Mouse (Mus musculus): Measurements from ENCODE around the gene Slk. TPM values are rescaled to one million over a fixed set of nuclear protein-coding genes. Genes with fewer than 3 reads are reported as not detected.

The Slk gene
- 258 to 355 TPM (median 327 TPM) in 3 replicates for total RNA-seq (2017)

DNA sequence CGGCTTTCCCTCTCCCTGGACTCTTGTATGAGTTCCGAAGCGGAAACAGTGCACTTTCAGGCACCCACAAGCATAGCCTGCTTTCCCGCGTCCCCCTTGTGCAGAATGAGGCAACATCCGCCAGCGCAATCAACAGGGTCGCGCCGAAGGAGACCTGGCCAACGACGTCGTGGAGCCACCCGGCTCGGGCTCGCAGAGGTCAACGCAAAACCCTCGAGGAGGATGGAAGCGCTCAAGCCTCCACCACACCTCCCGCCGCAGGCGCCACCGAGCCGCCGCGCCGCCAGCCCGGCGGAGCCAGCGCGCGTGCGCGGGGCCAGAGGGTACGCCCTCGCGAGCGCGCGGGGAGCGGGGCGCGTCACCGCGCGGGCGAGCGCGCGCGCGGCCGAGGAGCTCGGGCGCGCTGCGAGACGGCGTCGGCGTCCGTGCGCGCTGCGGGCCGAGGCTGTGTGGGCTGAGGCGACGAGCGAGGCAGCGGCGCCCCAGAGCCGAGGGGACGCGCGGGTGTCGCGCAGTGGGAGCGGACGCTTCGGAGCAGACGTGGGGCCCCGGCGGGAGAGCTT, at the start of gene Slk:
Gene Slk, plus strand, starts transcription at position 454 of the 563 bp plus-strand sequence.
- peak; percentile 63 for ATAC-seq (replicated peaks; ENCODE audit: insufficient number of reproducible peaks, low FRiP score, low TSS enrichment, poor library complexity, severe bottlenecking)

DNA sequence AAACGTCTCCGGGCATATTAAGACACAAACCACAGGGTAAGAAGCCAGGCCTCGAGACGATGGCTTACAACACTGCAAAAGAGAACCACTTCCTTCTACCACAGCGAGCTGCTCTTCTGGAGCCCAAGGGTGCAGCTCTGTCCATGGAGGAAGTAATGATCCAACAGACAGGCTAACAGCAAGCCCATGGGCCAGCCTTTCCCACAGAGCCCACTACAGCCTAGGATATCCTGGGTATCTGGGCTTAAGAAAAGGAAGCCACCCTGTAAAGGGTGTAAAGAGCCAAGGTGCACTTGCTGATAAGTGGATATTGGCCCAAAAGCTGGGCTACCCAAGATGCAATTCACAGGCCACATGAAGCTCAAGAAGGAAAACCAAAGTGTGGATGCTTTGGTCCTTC, 48.2 kb upstream of the Slk start:
- peak; percentile 90 for ATAC-seq (replicated peaks; ENCODE audit: insufficient number of reproducible peaks, low FRiP score, low TSS enrichment, poor library complexity, severe bottlenecking)

DNA sequence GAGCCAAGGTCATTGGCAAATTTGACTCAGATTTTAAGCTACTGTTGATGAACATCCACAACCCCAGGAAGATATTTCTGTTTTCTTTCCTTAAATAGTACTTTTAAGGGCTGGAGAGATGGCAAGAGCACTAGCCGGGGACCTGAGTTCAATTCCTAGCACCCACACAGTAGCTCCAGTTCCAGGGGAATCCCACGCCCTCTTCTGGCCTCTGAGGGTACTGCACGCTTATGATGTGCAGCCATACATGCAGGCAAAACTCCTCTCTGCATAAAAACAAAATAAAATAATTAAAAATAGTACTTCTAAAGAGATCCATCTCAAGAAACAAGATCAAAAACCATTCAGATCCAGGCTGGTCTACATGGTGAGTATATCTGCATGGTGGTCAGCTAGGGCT, 47.0 kb upstream of the Slk start:
- ATAC-seq (replicated peaks; ENCODE audit: insufficient number of reproducible peaks, low FRiP score, low TSS enrichment, poor library complexity, severe bottlenecking), result no peak

DNA sequence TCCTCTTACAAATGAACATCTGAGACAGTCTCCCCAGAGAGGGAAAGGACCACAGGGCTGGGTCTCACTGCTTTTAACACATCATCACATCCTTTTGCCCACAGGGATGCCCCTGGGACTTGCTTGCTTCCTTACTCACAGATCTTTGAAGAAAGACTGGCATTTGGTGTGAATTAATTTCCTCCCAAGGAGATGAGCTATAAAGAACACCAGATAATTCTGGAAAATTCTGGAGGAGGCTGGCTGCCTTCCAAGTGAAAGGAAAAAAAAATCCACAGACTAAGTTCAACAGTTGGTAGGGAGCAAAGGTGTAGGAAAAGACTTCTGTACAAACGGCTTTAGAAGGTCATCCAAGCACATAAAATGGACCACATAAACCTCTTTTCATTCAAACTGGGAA, 45.3 kb upstream of the Slk start:
- ATAC-seq (replicated peaks; ENCODE audit: insufficient number of reproducible peaks, low FRiP score, low TSS enrichment, poor library complexity, severe bottlenecking), result no peak

DNA sequence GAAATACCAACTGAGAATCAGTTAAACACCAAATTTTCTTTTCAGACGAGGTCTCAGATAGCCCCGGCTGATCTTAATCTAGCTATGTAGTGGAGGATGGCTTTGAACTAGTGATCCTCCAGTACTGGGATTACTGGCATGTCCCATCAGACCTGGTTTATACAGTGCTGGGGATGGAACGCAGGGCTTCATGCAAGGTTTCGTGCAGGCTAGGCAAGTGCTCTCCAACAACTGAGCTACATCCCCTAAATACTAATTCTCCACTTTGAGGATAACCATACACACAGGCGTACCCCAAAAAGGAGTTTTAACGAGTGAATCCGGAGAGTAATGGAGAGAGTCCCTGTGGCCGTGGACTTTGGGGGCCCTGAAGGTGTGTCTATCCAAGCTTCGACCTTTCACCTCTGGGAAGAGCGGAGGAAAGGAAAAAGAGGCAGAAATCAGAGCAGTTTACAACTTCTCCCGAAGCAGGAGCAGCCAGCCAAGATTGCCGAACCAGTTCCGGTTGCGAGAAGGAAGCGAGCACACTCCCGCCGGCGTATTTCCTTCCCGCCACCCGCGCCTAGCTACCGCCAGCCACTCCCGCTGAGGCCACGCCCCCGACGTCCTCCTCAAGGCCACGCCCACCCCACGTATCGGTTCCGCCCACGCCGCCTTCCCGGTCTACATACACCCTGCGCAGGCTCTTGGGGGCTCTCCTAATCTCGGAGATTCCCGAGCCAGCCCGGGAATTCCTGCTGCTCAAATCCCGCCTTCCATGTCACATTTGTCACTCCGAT, 42.8 kb upstream of the Slk start:
- peak; percentile 96 for ATAC-seq (replicated peaks; ENCODE audit: insufficient number of reproducible peaks, low FRiP score, low TSS enrichment, poor library complexity, severe bottlenecking)

DNA sequence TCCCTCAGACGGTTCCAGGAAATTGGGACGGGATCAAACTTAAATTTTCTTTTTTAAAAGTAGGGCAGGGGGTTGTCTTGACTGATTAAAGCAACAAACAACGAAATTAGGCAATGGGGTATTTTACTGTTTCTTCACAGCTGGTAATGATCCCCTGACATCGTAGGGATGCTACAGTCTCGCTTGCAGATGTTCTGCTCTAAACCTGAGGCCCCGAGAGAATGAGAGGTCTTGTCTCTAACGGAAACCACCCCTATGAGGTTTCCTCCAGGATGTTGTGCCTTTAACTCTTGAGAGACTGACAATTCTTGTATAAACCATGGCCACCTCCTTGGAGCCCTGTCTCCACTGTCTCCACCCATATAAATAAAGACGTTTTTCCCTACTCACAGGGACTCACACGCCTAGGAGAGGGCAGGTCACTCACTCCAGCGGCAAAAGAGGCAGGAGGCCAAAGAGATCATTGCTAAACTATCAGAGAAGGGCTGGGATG, 42.1 kb upstream of the Slk start, which contains the start of gene Stn1:
Gene Stn1, minus strand, starts transcription at position 208 of the 493 bp plus-strand sequence.
- ATAC-seq (replicated peaks; ENCODE audit: insufficient number of reproducible peaks, low FRiP score, low TSS enrichment, poor library complexity, severe bottlenecking), result no peak

DNA sequence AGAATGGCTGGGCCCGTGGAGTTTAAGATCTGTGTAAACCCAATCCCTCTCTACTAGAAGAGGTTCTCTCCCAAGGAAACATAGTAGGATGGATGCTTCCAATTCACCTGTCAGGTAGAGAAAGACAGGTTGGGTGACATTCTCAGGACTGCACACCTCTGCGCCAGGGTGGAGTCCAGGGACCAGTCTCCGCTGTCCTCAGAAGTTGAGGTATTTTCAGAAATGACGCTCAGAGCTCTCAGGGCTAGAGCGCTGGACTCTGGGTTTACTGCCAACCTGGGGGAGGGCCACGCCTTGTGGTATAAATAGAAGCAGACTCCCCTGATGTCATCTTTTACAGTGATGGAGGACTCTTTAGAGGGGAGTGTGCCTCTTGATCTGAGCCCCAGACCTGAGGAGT, 41.6 kb upstream of the Slk start:
- no peak for ATAC-seq (replicated peaks; ENCODE audit: insufficient number of reproducible peaks, low FRiP score, low TSS enrichment, poor library complexity, severe bottlenecking)

DNA sequence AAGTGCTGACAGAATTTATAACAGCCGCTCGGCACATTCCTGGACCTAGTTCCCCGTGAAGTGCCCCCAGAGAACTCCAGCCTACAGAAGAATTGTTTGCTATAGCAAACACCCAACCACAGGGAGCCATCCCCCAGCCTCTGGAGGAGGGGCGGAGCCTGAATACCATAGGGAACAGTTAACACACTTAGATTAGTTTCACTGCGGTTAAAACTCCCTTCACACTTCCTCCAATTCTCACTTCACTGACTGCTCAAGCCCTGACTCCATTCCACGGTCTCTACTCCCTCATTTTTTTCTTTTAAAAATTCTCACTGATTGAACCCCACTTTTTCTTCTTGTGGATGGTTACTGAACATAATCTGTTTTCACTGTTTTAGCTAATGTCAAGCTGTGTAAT, 40.7 kb upstream of the Slk start:
- ATAC-seq (replicated peaks; ENCODE audit: insufficient number of reproducible peaks, low FRiP score, low TSS enrichment, poor library complexity, severe bottlenecking), result peak; percentile 48

DNA sequence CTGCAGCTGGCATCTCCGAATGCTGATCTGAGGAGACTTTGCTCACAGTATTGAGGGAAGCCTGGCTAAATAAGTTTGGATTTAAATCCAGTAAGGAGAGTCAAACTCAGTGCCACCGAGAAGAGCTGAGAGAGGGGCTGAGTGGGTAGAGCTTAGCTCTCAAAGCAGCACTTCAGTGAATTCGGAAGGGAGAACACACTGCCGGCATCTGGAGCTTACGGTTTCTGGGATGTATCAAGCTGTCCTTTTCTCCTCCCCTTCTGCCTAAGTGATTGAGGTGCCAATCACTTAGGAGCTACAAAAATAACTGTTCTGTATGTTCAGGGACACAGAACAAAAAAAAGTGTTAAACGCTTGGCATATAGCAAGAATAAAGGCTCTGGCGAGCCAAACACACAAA, 37.0 kb upstream of the Slk start:
- no peak for ATAC-seq (replicated peaks; ENCODE audit: insufficient number of reproducible peaks, low FRiP score, low TSS enrichment, poor library complexity, severe bottlenecking)

DNA sequence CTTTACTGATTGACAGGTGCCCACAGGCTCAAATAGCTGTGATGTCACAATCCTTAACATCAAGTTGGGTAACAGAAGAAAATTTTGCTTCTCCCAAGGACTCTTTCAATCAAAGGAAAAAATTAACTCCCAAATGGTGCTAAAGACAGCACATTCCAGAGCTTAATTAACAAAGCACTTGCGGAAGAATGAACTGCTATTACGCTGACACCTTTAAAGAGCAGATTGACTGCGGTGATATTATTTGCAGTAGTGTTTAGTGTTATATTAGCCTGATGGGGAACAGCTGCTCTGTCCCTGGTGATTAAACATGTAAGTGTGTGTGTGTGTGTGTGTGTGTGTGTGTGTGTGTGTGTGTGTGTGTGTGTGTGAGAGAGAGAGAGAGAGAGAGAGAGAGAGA, 34.4 kb upstream of the Slk start:
- no peak for ATAC-seq (replicated peaks; ENCODE audit: insufficient number of reproducible peaks, low FRiP score, low TSS enrichment, poor library complexity, severe bottlenecking)

DNA sequence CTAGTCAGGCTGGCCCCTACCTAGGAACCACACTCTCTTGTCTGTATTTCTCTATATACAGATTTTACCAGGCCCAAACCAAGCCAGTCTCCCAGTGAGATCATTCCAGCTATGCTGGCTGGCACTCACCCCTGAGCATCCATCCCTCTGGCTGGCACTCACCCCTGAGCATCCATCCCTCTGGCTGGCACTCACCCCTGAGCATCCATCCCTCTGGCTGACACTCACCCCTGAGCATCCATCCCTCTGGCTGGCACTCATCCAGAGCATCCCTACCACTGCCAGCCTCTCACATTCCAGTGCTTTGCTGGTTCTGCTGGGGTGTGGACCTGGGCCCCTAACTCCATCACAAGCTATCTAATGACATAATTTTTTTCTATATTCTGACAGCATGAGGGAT, 34.0 kb upstream of the Slk start:
- ATAC-seq (replicated peaks; ENCODE audit: insufficient number of reproducible peaks, low FRiP score, low TSS enrichment, poor library complexity, severe bottlenecking), result no peak

DNA sequence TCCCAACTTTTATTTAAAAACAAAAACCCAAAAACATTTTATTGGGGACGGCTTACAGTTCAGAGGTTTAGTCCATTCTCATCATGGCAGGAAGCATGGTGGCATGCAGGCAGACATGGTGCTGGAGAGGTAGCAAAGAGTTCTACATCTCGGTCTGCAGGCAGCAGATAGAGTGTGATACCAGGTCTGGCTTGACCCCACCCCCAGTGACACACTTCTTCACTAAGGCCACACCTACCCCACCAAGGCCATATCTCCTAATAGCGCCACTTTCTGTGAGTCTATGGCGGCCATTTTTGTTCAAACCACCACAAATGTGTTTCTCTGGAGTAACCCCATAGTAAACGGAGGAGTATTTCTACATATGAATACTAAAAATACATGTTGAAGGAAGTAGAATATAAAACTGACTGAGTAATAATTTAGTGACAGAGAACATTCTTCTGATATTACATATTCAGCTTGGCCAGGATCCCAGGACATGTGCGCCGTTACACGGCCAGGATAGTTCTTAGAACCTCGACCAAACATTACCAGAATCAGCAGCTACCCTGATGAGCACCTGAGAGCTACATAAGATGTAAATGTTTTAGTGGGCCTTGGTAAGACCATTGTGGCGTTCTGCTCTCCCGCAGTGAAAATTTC, 30.9 kb upstream of the Slk start:
- ATAC-seq (replicated peaks; ENCODE audit: insufficient number of reproducible peaks, low FRiP score, low TSS enrichment, poor library complexity, severe bottlenecking), result no peak

DNA sequence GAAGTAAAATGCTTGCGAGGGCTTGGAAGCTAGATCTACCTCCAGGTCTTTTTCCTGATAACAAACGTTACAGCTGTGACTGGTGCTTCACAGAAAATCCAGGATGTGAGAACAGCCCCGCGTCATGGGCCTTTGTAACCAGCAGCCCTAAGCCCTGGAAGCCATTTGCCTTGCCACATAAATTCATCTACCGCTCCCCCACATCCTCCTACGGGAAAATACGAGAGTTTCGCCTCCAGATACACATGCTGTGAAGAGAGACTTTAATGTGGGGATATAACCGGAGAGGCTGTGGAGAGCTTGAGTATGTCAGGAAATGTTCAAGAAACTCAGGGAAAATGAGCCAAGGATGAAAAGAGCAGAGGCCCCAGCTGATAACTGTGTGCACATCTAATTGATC, 30.3 kb upstream of the Slk start:
- ATAC-seq (replicated peaks; ENCODE audit: insufficient number of reproducible peaks, low FRiP score, low TSS enrichment, poor library complexity, severe bottlenecking), result no peak

DNA sequence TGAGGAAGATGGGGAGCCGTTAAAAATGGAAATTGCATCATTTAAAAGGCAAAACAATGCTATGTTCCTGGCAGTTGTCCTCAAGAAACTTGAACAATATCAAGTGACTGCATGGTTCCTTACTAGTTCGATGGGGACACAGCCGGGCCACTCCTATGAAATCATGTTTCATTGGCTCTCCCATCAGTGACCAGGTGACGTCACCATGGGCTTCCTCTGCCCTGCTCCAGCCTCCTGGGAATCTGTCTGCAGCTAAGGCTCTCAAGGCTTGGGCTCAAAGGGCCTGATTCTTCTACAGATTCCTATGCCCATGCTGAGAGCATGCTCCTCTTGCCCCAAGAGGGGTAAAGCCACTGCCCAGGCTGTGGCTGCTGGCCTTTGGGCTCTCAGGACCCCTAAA, 29.9 kb upstream of the Slk start:
- ATAC-seq (replicated peaks; ENCODE audit: insufficient number of reproducible peaks, low FRiP score, low TSS enrichment, poor library complexity, severe bottlenecking), result no peak

DNA sequence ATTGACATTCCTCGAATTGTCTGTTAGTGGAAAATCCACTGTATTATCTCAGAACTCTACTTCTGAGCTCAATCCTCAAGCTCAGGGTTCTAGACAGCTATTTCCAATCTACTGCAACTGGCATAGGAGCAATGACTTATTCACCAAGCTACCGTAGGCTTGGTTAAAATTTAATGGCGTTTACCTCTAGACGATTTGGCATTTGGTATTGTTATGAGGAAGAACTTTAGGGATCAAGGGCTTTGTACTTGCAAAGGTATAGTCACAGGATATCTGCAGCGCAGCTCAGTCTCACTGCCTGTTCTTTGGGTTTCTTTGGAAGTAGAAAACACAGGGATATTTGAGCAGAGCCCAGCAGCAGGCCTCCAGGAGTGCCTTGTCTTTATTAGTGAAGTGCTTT, 20.3 kb upstream of the Slk start:
- no peak for ATAC-seq (replicated peaks; ENCODE audit: insufficient number of reproducible peaks, low FRiP score, low TSS enrichment, poor library complexity, severe bottlenecking)

DNA sequence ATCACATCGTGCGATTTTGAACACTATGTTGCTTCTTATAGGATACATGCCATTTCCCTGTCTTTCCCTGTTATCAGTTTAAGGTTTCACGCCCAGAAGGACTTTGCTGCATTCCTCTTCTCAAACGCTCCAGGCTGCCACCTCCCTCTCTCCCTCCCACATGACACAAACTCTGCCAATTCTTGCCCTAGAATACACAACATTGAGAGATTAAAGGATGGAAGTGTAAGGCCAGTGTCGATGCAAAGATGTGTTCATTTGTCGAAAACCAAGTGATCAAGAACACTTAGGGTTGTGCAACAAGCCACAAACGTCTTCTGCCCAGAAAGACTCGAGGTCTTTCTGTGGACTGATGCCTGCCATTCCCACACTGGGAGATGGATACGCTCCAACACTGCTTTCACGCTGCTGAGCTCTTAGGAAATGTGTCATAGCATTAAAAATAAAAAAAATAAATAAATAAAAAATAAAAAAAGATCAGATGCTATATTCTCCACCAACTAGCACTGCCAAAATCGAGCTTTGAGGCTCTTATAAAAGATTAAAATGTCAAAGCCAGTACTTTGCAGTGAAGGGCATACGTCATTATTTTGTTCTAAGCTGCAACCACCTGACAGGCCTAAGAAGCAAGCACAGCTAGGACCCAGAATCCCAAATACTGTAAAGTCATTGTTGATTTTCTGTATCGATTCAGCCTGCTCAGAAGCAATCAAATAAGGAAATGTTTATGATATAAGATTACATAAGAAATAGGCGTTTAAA, 19.5 kb upstream of the Slk start:
- ATAC-seq (replicated peaks; ENCODE audit: insufficient number of reproducible peaks, low FRiP score, low TSS enrichment, poor library complexity, severe bottlenecking), result no peak

DNA sequence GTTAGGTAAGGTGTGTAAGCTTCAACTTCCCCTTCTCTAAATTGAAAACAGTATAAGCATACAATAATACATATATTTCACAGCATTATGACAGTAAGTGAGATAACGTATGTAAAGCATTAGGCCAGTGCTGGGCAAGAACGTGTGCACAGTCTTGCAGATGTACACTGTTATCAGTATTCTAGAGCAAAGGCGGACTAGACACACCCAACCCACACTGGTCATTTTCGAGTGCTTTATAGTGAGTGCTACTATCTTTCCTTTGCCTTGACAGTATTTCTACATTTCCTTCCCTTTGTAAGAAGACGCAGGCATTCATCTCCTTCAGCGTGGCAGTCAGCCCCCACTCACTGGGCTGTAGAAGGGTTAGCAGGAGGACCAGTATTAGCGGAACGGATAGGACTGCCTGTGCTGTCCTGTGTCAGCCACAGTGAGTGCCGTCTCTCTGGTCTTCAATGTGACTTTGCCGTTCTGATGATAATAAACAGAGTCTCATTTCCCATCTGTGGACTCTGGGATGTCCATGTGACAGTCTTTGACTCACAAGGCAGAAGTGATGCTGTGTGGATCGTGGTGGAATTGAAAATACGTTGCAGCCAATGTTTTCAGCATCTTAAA, 18.8 kb upstream of the Slk start:
- ATAC-seq (replicated peaks; ENCODE audit: insufficient number of reproducible peaks, low FRiP score, low TSS enrichment, poor library complexity, severe bottlenecking), result no peak

DNA sequence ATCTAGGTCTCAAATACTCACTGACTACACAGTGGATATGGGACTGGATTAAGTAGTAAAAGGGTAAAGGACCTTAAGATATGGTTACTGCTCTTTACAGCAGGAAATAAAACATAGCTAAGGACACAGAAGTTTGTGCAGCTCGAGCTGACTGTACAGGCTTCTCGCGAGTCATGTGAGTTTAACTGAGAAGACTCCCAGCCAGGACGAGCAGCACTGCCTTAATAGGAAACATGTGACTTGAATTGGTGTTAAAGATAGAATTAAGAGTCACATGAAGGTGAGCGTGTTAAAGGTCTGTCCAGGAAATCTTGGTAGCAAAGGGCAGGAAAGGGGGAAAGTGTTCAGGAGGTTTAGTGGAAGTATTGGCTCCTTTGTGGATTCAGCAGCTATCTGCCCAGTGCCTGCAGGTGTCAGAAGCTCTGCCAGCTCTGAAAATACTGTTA, 17.5 kb upstream of the Slk start:
- ATAC-seq (replicated peaks; ENCODE audit: insufficient number of reproducible peaks, low FRiP score, low TSS enrichment, poor library complexity, severe bottlenecking), result no peak

DNA sequence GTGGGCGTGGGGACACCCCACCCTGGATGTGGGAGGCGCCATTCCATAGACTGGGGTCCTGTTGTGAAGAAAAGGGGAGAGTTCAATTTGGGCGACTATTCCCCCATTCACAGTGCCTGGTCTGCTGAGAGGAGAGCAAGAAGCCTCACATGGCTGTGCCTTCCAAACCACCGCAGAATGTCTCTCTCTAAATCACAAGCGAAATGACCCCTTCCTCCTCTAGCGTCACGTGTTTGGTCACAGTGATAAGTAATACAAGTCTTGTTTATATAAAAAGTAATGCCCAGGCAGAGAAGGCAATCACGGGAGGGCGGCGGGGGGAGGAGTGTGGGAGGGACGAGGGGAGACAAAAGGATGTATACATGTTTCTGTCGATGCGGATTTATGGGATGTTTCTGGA, 15.8 kb upstream of the Slk start:
- ATAC-seq (replicated peaks; ENCODE audit: insufficient number of reproducible peaks, low FRiP score, low TSS enrichment, poor library complexity, severe bottlenecking), result no peak
